Mouse (Mus musculus) spleen, postnatal 36 days (tissue): Measurements from ENCODE around the gene Ndufs7.

Experiments used
- DNase-seq, 2 experiments: peaks; one replicate each; pipeline ENCODE4 v3.0.0; 2022; ENCODE audit warnings: low spot score in 2 of 2, mixed read lengths in 1 of 2

Gene Ndufs7

DNA sequence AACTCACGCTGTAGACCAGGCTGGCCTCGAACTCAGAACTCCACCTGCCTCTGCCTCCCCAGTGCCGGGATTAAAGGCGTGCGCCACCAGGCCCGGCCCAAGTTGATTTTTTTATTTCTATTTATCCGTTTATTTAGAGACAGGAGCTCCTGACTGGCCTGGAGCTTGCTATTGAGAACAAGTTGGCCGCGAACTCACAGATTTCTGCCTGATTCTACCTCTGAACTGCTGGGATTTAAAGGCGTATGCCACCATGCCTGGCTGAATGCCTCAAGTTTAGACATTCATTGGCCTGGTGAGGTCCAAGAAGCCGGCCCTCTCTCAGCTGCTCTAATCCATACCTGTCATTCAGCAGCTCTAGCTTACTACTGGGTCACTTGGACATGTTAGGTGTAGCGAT is 13.2 kb downstream of the Ndufs7 start:
- DNase-seq, result no peak

DNA sequence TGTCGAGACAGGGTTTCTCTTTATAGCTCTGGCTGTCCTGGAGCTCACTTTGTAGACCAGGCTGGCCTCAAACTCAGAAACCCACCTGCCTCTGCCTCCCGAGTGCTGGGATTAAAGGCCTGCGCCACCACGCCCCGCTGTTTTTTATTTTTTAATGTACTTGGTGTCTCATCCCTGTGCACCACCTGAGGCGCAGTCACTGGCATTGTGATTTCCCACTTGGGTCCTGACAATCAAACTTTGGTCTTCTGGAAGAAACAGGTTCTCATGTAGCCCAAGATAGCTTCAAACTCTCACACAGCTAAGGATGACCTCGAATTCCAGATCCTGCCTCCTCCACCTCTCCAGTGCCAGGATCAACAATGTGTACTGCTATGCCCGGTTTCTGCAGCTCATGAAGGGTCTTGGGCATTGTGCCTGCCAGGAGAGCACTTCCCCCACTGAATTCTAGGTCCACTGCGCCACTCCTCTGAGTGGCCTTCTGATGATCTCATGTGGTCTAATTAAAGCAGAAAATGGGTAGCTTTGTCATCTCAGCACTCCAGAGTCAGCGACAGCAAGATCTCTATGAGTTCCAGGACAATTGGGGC is 13.9 kb downstream of the Ndufs7 start:
- no peak for DNase-seq

DNA sequence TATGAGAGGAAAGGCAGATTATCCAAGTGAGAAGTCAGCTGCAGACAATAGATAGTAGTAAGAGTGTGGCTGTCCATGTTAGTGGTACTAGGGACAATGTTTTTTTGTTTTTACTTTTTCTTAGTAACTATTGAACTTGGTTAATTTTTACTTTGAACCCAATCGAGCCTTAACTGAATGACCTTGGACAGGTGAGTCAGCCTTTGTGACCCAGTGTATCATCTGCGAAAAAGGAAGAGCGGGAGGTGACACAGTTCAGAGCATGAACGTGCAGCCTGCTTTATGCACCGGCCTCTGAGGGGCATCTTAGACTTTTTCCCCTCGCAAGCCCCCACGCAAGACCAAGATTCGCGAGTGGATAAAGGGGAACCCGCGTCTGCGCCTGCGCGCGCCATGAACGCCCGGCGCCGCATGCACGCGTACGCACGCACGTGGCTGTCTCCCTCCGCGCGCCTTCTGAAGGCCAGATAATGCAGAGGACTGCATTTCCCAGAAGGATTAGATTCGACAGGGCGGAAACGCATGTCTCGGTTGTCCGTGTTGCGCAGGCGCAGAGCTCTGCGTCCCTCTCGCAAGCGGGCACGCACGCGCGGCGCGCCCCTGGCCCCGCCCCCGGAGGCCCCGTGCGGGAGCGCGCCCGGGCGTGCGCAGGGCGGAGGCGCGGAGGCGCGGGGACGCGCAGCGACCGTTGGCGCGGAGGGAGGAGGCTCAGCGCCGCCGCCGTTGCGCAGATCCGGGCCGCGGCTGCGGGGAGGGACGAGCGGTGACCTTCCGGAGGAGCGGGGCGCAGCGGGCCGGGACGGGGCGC is 15.6 kb downstream of the Ndufs7 start:
- DNase-seq, result peak; percentile 99

DNA sequence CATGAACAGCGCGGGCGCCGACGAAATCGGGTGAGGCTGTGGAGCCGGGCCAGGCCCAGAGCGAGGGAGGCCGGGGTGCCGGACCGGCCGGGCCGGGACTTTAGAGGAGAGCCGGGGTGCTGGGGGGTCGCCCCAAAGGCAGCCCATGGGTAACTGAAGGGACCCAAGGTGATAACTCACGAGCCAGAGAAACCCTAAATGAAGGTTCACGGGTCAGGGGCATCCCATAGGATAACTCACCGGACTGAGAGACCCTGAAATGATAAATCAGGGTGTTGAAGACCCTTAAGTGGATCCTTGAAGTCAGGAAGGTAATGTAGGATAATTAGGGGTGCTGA is 16.2 kb downstream of the Ndufs7 start:
- no peak for DNase-seq

DNA sequence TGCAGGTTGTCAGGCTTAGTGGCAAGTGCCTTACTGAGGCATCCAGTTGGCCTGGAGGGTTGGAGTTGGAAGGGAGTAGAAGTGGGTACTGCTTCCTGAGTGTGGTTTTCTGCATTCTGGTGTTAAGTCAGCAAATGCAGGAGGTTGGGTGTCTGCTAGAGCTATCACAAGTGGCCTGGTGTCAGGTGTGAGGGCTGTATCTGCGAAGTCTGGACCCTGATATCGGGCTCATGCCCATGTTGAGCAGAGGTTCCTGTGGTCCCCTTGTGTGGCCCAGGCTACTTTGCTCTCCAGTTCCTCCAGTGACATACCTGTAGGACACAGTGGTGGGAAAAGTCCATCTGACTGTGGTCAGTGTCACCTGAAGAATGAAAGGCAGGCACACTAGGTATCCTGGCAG is 21.2 kb downstream of the Ndufs7 start:
- DNase-seq, result no peak

DNA sequence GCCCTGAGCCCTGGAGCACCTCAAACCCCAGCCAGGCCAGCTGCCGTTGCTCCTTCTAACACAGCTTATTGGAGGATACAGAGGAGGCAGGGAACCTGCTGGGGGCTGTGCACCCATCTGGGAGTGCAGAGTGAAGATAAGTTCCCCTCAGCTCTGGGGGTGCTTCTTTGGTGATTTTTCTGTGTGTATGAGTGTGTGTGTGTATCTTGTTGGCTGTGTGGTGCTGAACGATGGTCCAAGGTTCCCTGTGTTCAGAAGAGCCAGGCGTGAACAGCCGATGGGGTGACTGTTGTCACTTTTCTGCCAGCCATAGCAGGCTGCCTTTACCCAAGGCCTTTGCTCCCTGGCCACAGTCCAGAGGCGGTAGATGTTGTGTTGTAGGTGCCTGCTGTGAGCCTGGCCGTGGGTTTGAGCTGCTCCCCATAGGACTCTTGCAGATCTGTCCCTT is 21.8 kb downstream of the Ndufs7 start:
- DNase-seq, result peak in 1 of 2 experiments; percentile 31

DNA sequence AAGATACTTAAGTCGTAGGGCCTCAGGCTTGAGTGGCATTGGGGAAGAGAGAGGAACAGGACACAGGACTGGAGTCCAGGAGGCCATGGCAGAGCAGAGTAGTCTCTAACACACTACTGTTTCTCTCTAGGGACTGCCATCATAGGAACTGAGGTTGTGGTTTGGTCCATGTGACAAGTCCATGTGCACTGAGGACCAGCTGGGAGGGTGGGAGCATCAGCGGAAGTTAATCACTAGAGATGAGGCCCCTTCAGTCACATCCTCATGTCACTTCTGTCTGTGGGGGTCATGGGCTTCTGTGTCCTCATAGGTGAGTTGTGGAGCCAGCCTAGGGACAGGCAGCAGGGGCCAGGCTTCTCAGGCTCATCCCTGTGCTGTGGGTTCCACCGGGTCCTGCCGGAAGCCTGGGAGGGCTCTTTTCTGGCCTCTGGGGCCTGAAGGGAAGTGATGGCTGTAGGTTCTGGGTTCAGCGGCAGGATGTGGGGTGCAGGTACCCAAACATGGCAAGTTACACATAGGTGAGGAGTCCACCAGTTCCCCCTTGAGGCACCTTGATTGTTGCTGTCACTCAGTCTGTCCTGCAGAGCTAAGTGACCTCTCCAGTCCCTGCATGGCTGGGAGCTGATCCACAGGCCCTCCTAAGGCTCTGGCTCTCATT is 22.4 kb downstream of the Ndufs7 start:
- peak in 1 of 2 experiments; percentile 26 for DNase-seq

DNA sequence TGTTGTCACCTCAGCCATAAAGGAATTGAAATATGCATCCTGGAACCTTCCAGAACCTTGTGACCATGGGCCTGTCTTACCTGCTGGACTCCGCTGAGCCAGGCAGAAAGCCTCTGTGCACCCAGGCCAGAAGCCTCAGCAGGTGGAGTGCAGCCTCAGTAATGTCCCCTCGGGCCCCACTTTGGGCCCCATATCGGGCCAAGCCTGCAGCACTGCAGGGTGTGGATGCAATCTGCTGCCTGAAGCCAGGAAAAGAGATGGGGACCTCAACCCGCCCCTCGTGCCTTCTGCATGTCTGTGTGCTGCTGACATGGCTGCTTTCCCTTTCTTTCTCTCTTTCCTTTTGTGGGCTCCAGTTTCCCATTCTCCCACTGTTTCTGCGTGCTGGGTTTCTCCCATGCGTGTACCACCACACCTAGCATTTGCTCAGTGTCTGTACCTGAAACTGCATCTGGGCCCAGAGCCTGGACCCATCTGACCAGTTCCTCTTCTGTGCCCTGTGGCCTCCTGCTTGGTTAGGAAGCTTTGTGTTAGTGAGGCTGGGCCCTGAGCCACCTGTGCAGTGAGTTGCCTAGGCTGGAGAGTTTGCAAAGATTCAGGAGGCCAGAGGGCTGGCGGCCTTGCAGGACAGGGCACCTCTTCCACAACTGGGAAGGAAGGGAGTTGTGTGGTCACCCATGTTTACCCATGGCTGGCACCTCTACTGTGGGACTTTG is 23.1 kb downstream of the Ndufs7 start:
- DNase-seq, result no peak

DNA sequence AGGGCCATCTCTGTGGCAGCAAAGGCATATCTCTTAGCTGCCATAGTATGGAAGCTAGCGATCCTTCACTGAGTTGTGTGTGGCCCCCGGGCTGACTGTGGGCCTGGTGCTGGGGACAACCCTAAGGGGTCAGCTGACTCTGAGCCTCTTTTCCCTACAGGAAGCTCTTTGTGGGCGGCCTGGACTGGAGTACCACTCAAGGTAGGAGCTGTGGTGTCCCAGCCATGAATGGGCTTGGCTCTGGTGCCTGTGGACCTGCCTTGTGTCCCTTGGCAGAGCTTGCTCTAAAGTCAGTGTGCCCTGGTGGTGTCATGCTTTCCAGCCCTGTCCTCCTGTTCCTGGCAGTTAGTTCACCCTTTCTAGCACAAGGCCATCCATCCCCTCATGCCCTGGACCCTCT is 24.9 kb downstream of the Ndufs7 start:
- DNase-seq, result no peak

DNA sequence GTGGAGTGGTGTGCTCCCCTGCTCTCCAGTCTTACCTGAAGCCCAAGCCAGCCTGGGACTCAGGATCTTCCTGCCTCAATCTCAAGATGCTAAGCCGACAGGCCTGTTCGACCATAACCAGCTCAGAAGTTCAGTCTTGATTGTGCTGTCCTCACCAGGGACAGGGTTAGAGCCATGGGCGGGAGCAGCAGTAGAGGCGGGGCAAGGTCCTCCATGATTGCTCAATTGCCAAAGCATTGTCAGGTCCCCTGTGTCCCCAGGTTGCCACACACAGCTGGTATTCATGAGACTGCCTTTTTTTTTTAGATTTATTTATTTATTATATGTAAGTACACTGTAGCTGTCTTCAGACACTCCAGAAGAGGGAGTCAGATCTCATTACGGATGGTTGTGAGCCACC is 27.3 kb downstream of the Ndufs7 start:
- DNase-seq, result no peak

DNA sequence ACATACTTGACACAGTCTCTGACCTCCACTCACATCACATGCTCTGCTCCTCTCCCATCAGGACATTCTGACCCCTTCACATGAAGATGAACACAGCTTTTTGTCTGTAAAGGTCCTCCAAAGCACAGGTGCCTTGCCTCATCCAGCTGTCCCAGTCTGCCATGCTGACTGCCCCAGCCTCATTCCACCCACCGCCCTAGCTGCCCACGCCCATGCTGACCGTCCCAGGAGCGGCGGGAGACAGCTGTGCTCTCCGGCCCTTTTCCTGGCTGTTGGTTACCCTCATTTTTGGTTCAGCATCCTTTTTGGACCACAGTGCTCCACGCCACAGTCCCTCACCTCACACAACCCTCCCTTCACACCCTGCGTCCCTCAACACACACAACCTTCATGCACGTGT is 29.5 kb downstream of the Ndufs7 start:
- DNase-seq, result no peak

DNA sequence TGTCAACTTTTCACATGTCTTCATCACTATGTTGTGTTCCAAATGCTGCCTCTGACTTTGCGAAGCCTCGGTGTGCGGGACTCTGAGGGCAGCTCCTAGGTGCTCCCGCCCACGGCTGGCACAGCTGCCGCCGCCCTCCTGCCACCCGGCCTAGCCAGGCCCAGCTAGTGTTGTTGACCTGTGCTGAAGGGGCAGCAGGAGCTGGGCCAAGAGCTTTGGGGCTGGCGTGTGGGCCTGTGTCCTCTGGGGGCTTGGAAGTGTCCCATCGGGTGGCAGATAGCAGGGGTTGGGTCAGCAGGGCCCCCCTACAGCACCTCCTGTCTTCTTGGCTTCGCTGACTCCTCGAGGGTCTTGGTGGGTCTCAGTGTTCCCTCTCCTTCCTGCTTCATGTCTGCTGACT is 30.4 kb downstream of the Ndufs7 start:
- DNase-seq, result no peak

DNA sequence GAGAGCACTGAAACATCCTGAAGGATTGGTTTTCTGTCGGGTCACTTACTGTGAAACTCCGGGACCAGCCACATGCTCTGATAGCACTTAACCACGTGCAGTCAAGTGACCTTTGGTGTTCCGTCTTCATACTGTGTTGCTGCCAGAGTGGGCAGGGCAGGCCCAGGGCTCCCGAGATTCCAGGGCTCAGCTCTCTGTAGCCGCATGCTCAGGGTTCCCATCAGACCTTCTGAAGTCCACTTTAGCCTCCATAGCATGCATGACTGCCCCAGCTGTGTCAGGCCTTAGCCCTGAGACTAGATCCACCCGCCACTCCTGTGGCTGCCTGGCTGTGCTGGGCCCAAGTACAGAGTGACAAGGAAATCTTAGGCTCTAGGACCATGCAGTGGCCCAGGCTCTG is 32.4 kb downstream of the Ndufs7 start:
- DNase-seq, result no peak

DNA sequence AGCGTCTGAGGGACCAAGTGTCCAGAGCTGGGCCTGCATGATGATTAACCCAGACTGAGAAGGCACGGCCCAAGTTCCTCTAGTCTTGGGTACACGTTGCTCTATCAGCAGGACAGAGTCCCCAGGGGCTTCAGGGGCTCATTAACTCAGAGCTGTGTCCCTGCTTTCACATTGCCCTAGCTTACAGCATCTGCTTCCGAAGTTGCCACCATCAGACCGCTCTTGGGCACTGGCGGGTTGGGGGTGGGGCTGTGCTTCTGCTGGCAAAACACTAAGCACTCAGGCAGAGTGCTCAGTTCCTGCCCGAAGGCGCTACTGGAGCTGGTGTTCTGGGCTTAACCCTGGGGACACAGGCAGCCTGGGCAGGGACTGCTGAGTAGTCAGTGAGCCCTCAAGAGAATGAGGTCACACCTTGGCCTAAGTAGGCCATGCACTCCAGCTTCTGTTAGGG is 33.0 kb downstream of the Ndufs7 start:
- DNase-seq, result no peak

DNA sequence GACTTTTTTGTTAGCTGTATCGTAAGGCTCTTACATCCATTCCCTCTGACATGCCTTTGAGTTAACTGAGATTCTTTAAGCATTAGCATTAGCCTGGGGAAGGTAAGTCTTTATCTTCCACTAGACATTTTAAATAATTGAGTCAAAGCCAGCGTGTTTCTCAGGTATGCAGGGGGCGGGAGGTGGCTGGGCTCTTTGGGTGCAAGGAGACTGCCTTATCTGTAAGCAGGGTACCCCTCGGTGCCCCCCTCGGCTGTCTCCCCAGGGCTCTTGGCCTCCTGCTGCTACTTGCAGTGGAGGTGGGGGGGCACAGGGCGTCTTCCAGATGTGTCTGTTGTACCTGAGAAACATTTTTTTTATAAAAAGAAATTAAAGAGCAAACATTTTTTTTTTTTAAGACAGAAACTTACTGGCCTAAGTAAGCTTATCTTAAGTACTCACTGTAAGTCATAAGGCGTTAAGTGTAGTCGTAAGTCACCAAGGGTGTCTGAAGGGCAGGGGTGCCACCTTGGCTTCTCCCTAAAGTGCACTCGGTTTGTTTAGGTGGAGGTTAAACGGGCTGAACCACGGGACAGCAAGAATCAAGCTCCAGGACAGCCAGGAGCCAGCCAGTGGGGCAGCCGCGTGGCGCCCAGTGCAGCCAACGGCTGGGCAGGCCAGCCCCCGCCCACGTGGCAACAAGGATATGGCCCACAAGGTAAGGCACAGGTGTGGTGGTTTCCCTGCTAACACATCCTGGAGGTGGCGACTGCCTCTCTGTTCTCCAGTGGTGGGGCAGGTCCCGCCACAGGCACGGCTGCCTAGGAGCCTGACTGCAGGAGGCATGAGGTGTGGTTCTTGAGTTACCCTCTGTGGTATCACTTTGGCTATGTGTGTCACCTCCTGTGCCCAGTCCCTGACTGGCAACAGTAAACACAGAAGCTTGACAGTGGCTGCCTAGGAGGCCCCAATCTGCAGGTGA is 33.8 kb downstream of the Ndufs7 start:
- no peak for DNase-seq

DNA sequence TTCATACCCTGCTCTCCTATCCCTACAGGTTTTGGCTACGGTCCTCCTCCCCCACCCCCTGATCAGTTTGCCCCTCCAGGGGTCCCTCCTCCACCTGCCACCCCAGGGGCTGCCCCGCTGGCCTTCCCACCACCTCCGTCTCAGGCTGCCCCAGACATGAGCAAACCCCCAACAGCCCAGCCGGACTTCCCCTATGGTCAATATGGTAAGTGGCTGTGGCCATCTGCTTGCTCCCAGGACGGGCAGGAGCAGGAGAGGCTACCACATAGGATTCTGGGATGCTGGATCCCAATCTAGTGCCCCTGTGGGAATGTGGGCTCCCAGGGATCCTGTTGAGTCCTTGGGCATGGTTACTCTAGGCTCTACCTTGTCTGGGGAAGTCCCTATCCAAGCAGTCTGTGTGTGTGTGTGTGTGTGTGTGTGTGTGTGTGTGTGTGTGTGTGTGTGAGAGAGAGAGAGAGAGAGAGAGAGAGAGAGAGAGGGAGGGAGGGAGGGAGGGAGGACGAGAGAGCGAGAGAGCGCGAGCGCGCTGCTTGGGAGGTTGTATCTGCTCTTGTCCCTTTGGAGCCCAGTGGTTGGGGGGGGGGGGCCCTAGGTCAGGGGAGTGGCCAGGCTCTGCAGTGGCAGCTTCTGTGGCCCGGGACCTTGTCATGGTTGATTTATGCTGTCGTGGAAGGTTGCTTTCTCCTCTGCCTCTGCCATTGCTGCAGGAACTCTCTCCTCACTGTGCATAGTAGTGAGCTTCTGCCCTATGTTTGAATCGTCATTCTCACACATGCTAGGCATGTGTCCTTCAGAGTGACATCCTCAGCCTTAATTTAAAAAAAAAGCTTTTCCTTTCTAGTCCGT is 36.5 kb downstream of the Ndufs7 start:
- no peak for DNase-seq

DNA sequence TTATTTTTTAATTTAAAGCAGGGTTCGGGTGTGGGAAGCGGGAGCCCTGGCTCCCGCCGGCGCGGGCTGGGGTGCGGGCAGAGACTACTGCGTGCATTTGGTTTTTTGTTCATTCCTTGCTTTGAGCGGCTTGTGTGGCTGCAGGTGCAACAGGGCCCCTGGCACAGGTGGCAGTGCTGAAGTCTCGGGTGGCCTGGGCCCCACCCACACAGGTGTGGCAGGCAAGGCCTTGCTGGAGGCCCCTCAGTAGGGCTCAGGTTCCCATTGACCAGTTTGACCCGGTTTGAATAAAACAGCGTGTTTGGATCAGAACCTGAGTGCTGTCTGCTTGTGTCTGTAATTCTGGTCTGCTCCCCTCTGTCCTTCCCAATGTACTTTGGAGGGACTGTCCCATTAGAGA is 39.2 kb downstream of the Ndufs7 start:
- no peak for DNase-seq

DNA sequence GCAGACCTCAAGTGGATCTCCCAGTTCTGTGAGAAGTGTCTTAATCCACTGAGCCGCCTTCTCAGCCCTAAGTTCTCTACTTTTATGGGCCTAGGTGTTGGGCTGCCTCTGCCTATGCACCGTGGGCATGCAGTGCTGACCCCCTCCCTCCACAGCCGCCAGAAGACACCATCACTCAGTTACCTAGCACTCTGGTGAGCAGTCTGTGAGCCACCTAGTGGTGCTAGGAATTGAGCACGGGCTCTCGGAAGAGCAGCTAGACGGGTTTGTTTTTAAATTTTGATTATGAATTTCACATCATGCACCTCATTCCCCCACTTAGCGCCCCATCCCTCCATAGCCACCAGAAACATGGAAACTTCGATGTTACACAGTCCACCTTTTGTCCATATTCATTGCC is 39.7 kb downstream of the Ndufs7 start:
- no peak for DNase-seq

DNA sequence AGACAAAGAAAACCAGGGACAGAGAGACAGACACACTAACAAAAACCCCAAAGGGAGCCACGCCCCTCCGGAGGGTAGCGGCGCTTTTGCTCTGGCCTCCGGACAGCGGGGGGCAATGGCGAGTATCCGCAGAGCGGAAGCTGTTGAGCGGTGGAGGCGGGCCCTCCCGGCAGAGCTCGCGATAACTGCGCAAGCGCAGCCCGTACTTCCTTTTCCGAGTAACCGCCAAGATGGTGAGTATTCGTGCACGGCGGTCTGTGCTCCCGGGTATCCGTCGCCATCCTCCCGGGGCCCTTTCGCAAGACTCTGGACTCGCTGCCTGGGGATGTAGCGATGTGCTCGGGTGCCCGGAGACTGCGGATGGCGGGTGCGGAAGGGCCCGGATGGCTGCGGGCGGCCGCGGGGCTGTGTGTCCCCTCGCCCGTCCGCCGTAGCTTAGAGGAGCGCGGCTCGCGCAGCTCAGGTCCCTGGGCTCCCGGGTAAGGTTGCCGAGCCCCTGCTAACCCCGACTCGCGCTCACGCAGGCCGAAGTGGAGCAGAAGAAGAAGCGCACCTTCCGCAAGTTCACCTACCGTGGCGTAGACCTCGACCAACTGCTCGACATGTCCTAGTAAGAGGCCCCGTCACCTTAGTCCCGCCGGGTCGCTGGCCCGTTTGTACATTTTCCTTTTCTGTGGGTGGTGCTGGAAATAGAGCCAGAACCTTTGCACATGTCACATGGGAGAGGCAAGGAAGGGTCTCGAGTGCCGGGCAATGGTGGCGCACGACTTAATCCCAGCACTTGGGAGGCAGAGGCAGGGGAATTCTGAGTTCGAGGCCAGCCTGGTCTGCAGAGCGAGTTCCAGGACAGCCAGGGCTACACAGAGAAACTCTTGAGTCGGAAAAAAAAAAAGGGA is 43.6 kb downstream of the Ndufs7 start, which contains the start of gene Rps15:
Rps15 (plus strand) TSS at position 203 of the 896 bp plus-strand sequence.
- peak; percentile 94 for DNase-seq
